Mouse (Mus musculus): ENCODE data around the gene Swap70. TPM values are rescaled to one million over a fixed set of nuclear protein-coding genes. Genes with fewer than 3 reads are reported as not detected.

Swap70 gene
- polyA plus RNA-seq, 1 experiment from 2014 or later = 32.0 TPM

DNA sequence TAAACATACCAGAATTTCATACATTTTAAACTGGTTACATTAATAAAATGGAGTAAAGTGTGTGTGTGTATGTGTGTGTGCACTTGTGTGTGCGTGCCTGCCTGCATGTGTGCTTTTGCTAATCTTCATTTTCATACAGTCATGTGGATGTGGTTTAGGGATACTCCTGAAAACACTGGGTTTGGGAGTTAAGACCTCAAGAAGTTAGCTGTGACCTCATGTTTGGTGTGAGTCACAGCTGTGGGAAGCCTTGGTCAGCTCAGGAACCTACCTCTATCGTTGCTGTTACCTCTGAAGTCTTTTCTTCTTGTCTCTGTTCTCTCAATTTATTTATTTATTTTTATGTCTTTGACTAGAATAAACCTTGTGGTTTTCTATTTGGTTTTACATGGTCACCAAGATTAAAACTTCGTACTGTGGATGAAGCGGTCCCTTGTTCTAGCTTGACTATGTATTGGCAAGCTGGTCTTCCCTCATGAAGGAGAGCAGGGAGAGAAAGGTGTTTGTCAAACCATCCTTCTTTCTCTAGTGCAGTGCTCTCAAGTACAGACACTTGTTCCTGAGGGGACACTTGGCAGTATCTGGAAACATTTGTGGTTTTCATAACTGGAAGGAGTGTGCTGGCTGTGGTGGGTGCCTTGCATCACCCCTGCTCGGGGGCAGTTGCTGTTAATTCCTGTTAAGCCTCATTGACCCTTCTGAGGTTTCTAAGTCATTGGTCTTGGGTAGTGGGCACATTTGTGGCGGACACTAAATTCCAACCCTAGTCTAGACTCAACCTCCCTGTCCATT is 62.2 kb downstream of the Swap70 start:
- Histone ChIP-seq H3K4me3 (no peak overlapping the region), H3K4me1 (peaks cover 11% of the 10 kb centered on the region), H3K36me3 (replicated peaks) (peaks cover 40% of the 10 kb centered on the region), H3K27me3 (ENCODE audit: poor library complexity, severe bottlenecking) (no peaks in the 10 kb centered on the region), H3K9me3 (no peaks in the 10 kb centered on the region), H3K27ac (no peak overlapping the region)
- no peak for DNase-seq (ENCODE audit: extremely low spot score, low spot score)
- WGBS = 94% methylated on average over 6 of the region's 6 CpGs

DNA sequence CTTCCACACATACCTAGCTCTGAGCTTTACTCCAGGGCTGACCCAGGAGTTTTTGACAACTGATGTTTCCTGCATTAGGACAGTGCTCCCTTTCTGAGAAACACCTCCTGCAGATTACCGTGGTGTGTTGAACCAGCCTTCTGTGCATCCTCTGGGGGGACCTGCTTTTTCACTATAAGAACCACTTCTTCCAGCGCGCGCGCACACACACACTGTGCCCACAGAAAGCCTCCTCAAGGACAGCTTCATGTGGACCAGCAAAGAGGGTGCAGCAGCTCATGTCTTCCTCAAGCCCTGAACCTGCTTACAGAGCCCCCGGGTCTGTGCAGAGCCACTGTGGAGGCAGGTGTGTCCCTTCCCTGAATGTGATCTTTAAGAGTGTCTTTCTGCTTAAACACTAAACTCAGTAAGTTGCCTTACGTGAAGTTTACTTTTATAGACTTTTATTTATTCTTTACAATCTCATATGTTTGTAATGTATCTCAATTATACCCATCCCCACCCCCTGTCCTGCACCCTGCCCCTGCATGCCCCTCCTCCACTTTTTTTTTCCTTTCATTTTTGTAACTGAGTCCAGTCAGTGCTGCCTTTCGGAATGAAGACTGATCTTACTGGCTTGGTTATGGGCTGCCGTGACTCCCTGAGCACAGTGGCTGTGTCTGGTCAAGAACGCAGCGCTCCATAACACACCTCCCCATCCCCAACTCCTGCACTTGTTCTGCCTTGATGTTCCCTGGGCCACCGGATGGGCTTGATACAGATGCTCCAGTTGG is 63.8 kb downstream of the Swap70 start:
- WGBS = 93% methylated on average over 12 of the region's 12 CpGs
- Histone ChIP-seq H3K9me3 (no peaks in the 10 kb centered on the region), H3K4me3 (no peak overlapping the region), H3K27ac (no peak overlapping the region), H3K36me3 (replicated peaks) (peaks cover 24% of the 10 kb centered on the region), H3K27me3 (ENCODE audit: poor library complexity, severe bottlenecking) (no peaks in the 10 kb centered on the region), H3K4me1 (peaks cover 14% of the 10 kb centered on the region)
- no peak for DNase-seq (ENCODE audit: extremely low spot score, low spot score)

DNA sequence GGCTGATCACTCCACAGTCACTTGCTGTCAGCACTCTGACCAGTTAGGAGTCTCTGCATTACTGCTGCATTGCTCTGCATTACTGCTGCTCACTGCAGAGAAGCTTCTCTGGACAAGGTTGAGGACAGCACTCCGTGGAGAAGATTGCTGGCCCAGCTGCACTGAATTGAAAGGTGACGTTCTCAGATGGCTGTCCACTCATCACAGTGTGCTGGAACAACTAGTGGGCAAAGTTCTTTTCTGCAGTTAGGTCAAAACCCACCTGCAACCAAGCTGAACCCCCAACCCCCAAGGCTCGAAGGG is 64.3 kb downstream of the Swap70 start:
- Histone ChIP-seq H3K27me3 (ENCODE audit: poor library complexity, severe bottlenecking) (no peaks in the 10 kb centered on the region), H3K9me3 (no peaks in the 10 kb centered on the region), H3K4me1 (peaks cover 14% of the 10 kb centered on the region), H3K4me3 (no peak overlapping the region), H3K27ac (no peak overlapping the region), H3K36me3 (replicated peaks) (peaks cover 20% of the 10 kb centered on the region)
- DNase-seq (ENCODE audit: extremely low spot score, low spot score) = no peak
- 80% methylated on average over 3 of the region's 3 CpGs for WGBS

- 80% methylated on average over 8 of the region's 8 CpGs for WGBS
- H3K4me3 ChIP-seq = no peak overlapping the region
Measured at GRCm38 (mm10) chr7:110286198-110286732, 64.8 kb downstream of the Swap70 start.

DNA sequence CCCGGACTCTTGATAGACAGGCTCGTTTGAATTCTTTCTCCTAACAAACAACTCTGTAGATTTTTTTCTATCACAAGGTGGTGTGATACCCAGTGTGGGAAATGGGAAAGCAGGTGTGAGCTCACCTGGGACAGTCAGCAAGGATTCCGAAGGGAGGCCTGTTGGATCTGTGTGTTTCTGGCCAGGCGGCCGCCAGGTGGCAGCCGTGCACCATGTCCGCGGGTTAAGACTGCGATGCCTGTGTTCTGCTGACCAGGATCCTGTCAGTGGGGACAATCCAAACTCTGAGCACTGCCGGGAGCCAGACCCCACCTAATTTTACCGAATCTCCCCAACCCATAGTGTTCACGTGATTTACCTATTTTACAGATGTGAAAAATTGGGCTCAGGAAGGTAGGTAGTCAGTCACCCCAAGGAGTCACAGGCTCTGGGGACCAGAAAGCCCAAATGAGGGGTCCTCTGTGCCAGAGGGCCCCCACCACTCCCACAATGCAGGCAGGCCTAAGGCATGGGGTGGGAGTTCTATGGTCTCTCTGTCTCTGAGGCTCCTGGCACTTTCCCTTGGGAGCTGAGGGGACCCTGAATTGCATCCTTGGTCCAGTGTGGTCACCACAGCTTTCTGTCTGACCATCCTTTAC is 65.4 kb downstream of the Swap70 start:
- 9% methylated on average over 12 of the region's 12 CpGs for WGBS
- Histone ChIP-seq H3K27ac (peak overlapping the region; percentile 45; the same call in 1 of the 2 replicates), H3K9me3 (no peaks in the 10 kb centered on the region), H3K4me1 (peaks cover 14% of the 10 kb centered on the region), H3K27me3 (ENCODE audit: poor library complexity, severe bottlenecking) (no peaks in the 10 kb centered on the region), H3K4me3 (no peak overlapping the region), H3K36me3 (replicated peaks) (peaks cover 9% of the 10 kb centered on the region)
- peak; percentile 83 for DNase-seq (ENCODE audit: extremely low spot score, low spot score)

More at GRCm38 (mm10) chr7:110286198-110286732, 64.8 kb downstream of the Swap70 start:
- Histone ChIP-seq H3K27me3 (ENCODE audit: poor library complexity, severe bottlenecking) (no peaks in the 10 kb centered on the region), H3K4me1 (peaks cover 14% of the 10 kb centered on the region), H3K36me3 (replicated peaks) (peaks cover 15% of the 10 kb centered on the region), H3K27ac (no peak overlapping the region), H3K9me3 (no peaks in the 10 kb centered on the region)
- no peak for DNase-seq (ENCODE audit: extremely low spot score, low spot score)

GRCm38 (mm10) chr7:110287476-110288071 is 66.1 kb downstream of the Swap70 start:
- no peaks in the 10 kb centered on the region for H3K27me3 ChIP-seq (ENCODE audit: poor library complexity, severe bottlenecking)
- peaks cover 14% of the 10 kb centered on the region for H3K4me1 ChIP-seq
- DNase-seq (ENCODE audit: extremely low spot score, low spot score) = no peak
- H3K4me3 ChIP-seq = no peak overlapping the region
- peak overlapping the region; percentile 45; the same call in 1 of the 2 replicates for H3K27ac ChIP-seq
- 59% methylated on average over 8 of the region's 8 CpGs for WGBS
- H3K36me3 ChIP-seq (replicated peaks) = peaks cover 4% of the 10 kb centered on the region; the same call in 1 of the 2 replicates
- no peaks in the 10 kb centered on the region; the same call in 1 of the 2 replicates for H3K9me3 ChIP-seq

DNA sequence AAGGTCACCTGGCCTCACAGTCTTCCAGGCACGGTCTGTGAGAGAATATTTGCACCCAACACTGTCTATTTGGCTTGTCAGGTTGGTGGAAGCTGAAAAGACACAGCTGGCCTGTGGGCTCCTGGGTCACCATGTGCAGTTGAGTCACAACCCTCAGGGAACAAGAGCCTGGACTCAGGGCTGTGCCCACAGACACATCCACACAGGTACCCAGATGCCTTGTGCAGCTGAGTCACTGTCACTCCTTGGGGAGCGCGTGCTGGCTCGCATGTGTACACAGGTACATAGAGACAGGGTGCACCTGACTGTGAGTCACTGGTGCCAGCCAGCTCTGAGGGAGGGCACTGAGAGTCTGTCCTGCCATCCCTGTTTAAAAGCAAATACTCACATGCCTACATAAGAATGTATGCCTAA is 66.7 kb downstream of the Swap70 start:
- 88% methylated on average over 4 of the region's 4 CpGs for WGBS
- Histone ChIP-seq H3K4me3 (no peak overlapping the region), H3K4me1 (peaks cover 14% of the 10 kb centered on the region), H3K9me3 (no peaks in the 10 kb centered on the region; the same call in 1 of the 2 replicates), H3K27ac (0 out of 2 replicates have a peak overlapping the region, but pooled peaks have one; percentile 45), H3K36me3 (replicated peaks) (no peaks in the 10 kb centered on the region), H3K27me3 (ENCODE audit: poor library complexity, severe bottlenecking) (no peaks in the 10 kb centered on the region)
- DNase-seq (ENCODE audit: extremely low spot score, low spot score) = no peak

GRCm38 (mm10) chr7:110288731-110289191 is 67.2 kb downstream of the Swap70 start:
- 73% methylated on average over 6 of the region's 6 CpGs for WGBS
- H3K27me3 ChIP-seq (ENCODE audit: poor library complexity, severe bottlenecking) = no peaks in the 10 kb centered on the region
- no peak overlapping the region for H3K4me3 ChIP-seq
- no peak for DNase-seq (ENCODE audit: extremely low spot score, low spot score)
- H3K36me3 ChIP-seq (replicated peaks) = no peaks in the 10 kb centered on the region
- no peak overlapping the region for H3K27ac ChIP-seq
- peaks cover 14% of the 10 kb centered on the region for H3K4me1 ChIP-seq
- H3K9me3 ChIP-seq = no peaks in the 10 kb centered on the region; the same call in 1 of the 2 replicates

DNA sequence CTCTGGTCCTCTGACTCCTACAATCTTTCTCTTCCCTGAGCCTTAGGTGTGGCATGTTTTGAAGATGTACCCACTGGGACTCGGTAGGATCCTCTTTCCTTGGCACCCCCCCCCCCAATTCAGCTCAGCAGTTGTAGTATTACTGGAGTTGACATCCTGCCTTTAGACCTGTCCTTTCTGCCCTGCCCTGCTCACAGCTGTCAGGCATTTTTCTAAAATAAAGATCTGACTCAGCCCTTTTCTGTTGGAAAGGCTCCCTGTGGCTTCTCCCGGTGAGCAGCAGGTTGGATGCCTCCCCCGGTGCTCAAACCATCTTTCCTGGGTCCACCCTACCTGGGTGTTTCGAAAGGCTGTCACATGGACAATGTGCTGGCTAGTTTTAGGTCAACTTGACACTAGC is 68.1 kb downstream of the Swap70 start:
- H3K4me3 ChIP-seq = no peak overlapping the region
- no peak overlapping the region for H3K27ac ChIP-seq
- no peaks in the 10 kb centered on the region; the same call in 1 of the 2 replicates for H3K9me3 ChIP-seq
- DNase-seq (ENCODE audit: extremely low spot score, low spot score) = no peak
- no peaks in the 10 kb centered on the region for H3K27me3 ChIP-seq (ENCODE audit: poor library complexity, severe bottlenecking)
- no peaks in the 10 kb centered on the region for H3K36me3 ChIP-seq (replicated peaks)
- H3K4me1 ChIP-seq = peaks cover 14% of the 10 kb centered on the region
- WGBS = 72% methylated on average over 4 of the region's 4 CpGs

- Histone ChIP-seq H3K4me1 (peaks cover 28% of the 10 kb centered on the region), H3K27me3 (ENCODE audit: poor library complexity, severe bottlenecking) (no peaks in the 10 kb centered on the region), H3K9me3 (no peaks in the 10 kb centered on the region; the same call in 1 of the 2 replicates), H3K4me3 (no peak overlapping the region), H3K27ac (peak overlapping the region; percentile 85), H3K36me3 (replicated peaks) (no peaks in the 10 kb centered on the region)
- 31% methylated on average over 17 of the region's 17 CpGs for WGBS
- DNase-seq (ENCODE audit: extremely low spot score, low spot score) = peak; percentile 63
Measured at GRCm38 (mm10) chr7:110296889-110297603, 75.5 kb downstream of the Swap70 start.

DNA sequence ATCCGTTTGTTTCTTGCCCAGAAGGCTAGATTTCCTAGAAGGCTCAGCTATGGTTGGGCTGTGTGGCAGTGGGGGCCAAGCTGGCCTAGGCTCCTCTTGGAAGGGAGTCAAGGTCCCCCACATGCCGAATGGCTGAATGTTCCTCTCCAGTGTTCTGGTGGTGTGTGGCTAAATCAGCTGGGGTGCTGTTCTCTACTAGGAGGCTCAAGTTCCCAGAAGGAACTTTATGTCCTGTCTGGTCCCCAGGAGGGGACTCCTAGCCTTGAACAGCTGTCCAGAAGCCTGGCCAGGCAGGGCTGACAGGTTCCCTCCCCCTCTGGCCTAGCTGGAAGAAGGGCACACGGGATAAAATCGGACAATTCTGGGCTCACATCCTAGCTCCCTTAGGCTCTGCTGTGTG is 76.1 kb downstream of the Swap70 start:
- DNase-seq (ENCODE audit: extremely low spot score, low spot score) = no peak
- peaks cover 28% of the 10 kb centered on the region for H3K4me1 ChIP-seq
- H3K27me3 ChIP-seq (ENCODE audit: poor library complexity, severe bottlenecking) = no peaks in the 10 kb centered on the region
- 43% methylated on average over 4 of the region's 4 CpGs for WGBS
- H3K9me3 ChIP-seq = no peaks in the 10 kb centered on the region
- H3K36me3 ChIP-seq (replicated peaks) = no peaks in the 10 kb centered on the region
- H3K27ac ChIP-seq = peak overlapping the region; percentile 85
- no peak overlapping the region for H3K4me3 ChIP-seq
